Mouse (Mus musculus) liver, embryonic 11.5 days (tissue): ENCODE data around the gene Trmt1. TPM values are rescaled to one million over a fixed set of nuclear protein-coding genes. Genes with fewer than 3 reads are reported as not detected.
A peak's percentile ranks its signal among the peaks of the same experiment; 100 is the strongest.

Experiments used
- ATAC-seq: fragments of 200-750 bp; cut with Nextera tagmentation; replicated peaks from 2 replicates; pipeline ENCODE4 v1.8.0; 2017; ENCODE audit warnings: moderate number of reproducible peaks, mild to moderate bottlenecking, moderate TSS enrichment, moderate library complexity; ENCODE audit not compliant: low FRiP score
- DNase-seq: peaks from one replicate; pipeline ENCODE4 v3.0.0-alpha.2; 2017; ENCODE audit warnings: low spot score
- H3K27ac ChIP-seq: fragments of 300-500 bp; sonication (generic); 2 replicates; pipeline ENCODE4 v1.5.1; 2014; ENCODE audit warnings: mild to moderate bottlenecking, low read depth, low read length, control low read depth
- H3K27me3 ChIP-seq: fragments of 300-500 bp; sonication (generic); replicated peaks from 2 replicates; pipeline ENCODE4 v1.6.1; 2014; ENCODE audit warnings: low read length, mixed read lengths; ENCODE audit not compliant: control insufficient read depth, insufficient read depth
- H3K36me3 ChIP-seq: fragments of 300-500 bp; sonication (generic); 2 replicates; pipeline ENCODE4 v1.6.1; 2014; ENCODE audit warnings: mild to moderate bottlenecking, low read length, moderate library complexity, mixed read lengths; ENCODE audit not compliant: control insufficient read depth, insufficient read depth
- H3K4me1 ChIP-seq: fragments of 300-500 bp; sonication (generic); replicated peaks from 2 replicates; pipeline ENCODE4 v1.6.1; 2014; ENCODE audit warnings: low read length, mixed read lengths; ENCODE audit not compliant: control insufficient read depth, insufficient read depth
- H3K4me2 ChIP-seq: fragments of 300-500 bp; sonication (generic); 2 replicates; pipeline ENCODE4 v1.6.1; 2014; ENCODE audit warnings: mild to moderate bottlenecking, control low read depth, moderate library complexity
- H3K4me3 ChIP-seq: fragments of 300-500 bp; sonication (generic); 2 replicates; pipeline ENCODE4 v1.5.1; 2014; ENCODE audit warnings: low read depth, low read length, control low read depth
- H3K9ac ChIP-seq: fragments of 300-500 bp; sonication (generic); 2 replicates; pipeline ENCODE4 v1.6.1; 2014; ENCODE audit warnings: low read depth, low read length, control low read depth
- H3K9me3 ChIP-seq: fragments of 300-500 bp; sonication (generic); 2 replicates; pipeline ENCODE4 v1.6.1; 2016; ENCODE audit warnings: low read length, inconsistent platforms, mixed read lengths; ENCODE audit not compliant: control insufficient read depth
- WGBS: fragments of 180-500 bp; shearing (Covaris S2); extraction: QIAGEN DNeasy Blood & Tissue Kit; methylation state at CpG from one replicate; pipeline ENCODE4 v1.1.7; 2014; 5-methylcytosine and 5-hydroxymethylcytosine counted together
- polyA plus RNA-seq: library from polyadenylated mRNA; unstranded; fragments of >200 nt; fragmentation: Nextera tagmentation; extraction: Ambion mirVana; gene quantifications from 2 replicates; pipeline ENCODE4 v1.2.1, GENCODE M21; 2014

Trmt1 gene
- polyA plus RNA-seq, 1 experiment from 2014 or later: 95.6 TPM

DNA sequence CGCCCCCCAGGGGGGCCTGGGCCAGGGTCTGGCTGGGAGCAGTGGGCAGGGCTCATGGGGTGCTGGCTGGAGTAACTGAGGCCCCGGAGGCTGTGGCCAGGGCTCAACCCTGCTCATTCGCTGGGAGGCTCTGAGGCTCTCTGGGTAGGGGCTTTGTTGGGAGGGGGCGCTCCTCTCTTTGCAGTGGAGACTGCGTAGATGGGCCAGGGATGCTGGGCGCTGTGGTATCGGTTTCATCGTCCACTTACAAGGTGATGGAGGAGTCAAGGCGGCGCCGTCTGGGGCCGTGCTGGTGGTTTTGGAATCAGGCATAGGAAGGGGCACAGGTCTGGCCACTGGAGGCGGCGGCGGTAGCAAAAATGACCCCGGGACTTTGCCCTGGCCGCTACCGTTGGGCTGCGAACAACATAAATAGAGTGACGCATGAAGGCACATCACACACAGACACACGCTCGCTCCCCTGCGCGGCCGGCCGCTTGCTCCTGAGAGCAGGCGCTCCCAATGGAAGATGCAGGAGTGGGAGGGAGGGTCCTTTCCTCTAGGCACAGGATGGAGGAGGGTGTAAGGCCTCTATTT is 29.9 kb downstream of the Trmt1 start:
- H3K36me3 ChIP-seq: no peaks in the 10 kb centered on the region
- H3K27me3 ChIP-seq: peaks cover 61% of the 10 kb centered on the region
- no peak for ATAC-seq
- WGBS: 28% methylated on average over 27 of the region's 27 CpGs
- H3K4me2 ChIP-seq: peak overlapping the region; percentile 38
- peak overlapping the region; percentile 3; the same call in 1 of the 2 replicates for H3K9ac ChIP-seq
- no peaks in the 10 kb centered on the region for H3K9me3 ChIP-seq
- H3K27ac ChIP-seq: no peak overlapping the region
- DNase-seq: no peak
- H3K4me1 ChIP-seq: peaks cover 13% of the 10 kb centered on the region
- 0 out of 2 replicates have a peak overlapping the region, but pooled peaks have one; percentile 17 for H3K4me3 ChIP-seq

- DNase-seq (no peak), ATAC-seq (no peak)
- Histone ChIP-seq H3K36me3 (no peaks in the 10 kb centered on the region), H3K27me3 (peaks cover 58% of the 10 kb centered on the region), H3K9ac (no peak overlapping the region), H3K27ac (no peak overlapping the region), H3K4me3 (no peak overlapping the region), H3K4me1 (peaks cover 15% of the 10 kb centered on the region), H3K4me2 (no peak overlapping the region), H3K9me3 (no peaks in the 10 kb centered on the region)
- WGBS: 89% methylated on average over 11 of the region's 11 CpGs
Observed at GRCm38 (mm10) chr8:84716790-84717189, 30.7 kb downstream of the Trmt1 start.

GRCm38 (mm10) chr8:84718476-84718875 is 32.4 kb downstream of the Trmt1 start:
- Histone ChIP-seq H3K4me1 (peaks cover 21% of the 10 kb centered on the region), H3K36me3 (no peaks in the 10 kb centered on the region), H3K4me3 (no peak overlapping the region), H3K9ac (no peak overlapping the region), H3K27ac (no peak overlapping the region), H3K4me2 (no peak overlapping the region), H3K9me3 (no peaks in the 10 kb centered on the region), H3K27me3 (peaks cover 52% of the 10 kb centered on the region)
- DNase-seq (no peak), ATAC-seq (no peak)
- 85% methylated on average over 5 of the region's 5 CpGs for WGBS

- peaks cover 28% of the 10 kb centered on the region for H3K4me1 ChIP-seq
- peaks cover 46% of the 10 kb centered on the region for H3K27me3 ChIP-seq
- H3K9me3 ChIP-seq: no peaks in the 10 kb centered on the region
- 71% methylated on average over 5 of the region's 5 CpGs for WGBS
- ATAC-seq (no peak), DNase-seq (no peak)
- H3K4me3 ChIP-seq: no peak overlapping the region
- no peak overlapping the region for H3K9ac ChIP-seq
- no peak overlapping the region for H3K4me2 ChIP-seq
- no peak overlapping the region for H3K27ac ChIP-seq
- no peaks in the 10 kb centered on the region for H3K36me3 ChIP-seq
Observed at GRCm38 (mm10) chr8:84718959-84719690, 33.0 kb downstream of the Trmt1 start.

- H3K4me3 ChIP-seq: peak overlapping the region; percentile 48
- ATAC-seq: 0 out of 2 replicates have a peak, but pooled peaks have one; percentile 4
- peak overlapping the region; percentile 75 for H3K4me2 ChIP-seq
- no peak for DNase-seq
- no peaks in the 10 kb centered on the region for H3K9me3 ChIP-seq
- H3K4me1 ChIP-seq: peaks cover 59% of the 10 kb centered on the region
- peak overlapping the region; percentile 73 for H3K9ac ChIP-seq
- WGBS: 54% methylated on average over 6 of the region's 6 CpGs
- H3K36me3 ChIP-seq: no peaks in the 10 kb centered on the region; the same call in 1 of the 2 replicates
- peak overlapping the region; percentile 91 for H3K27ac ChIP-seq
- H3K27me3 ChIP-seq: peaks cover 18% of the 10 kb centered on the region
Observed at GRCm38 (mm10) chr8:84722530-84722849, 36.4 kb downstream of the Trmt1 start.

- peak; percentile 89 for ATAC-seq
Observed at GRCm38 (mm10) chr8:84722850-84723570, 36.9 kb downstream of the Trmt1 start, which contains the start of gene G430095P16Rik. G430095P16Rik (plus strand) TSS chr8:84723007.

DNA sequence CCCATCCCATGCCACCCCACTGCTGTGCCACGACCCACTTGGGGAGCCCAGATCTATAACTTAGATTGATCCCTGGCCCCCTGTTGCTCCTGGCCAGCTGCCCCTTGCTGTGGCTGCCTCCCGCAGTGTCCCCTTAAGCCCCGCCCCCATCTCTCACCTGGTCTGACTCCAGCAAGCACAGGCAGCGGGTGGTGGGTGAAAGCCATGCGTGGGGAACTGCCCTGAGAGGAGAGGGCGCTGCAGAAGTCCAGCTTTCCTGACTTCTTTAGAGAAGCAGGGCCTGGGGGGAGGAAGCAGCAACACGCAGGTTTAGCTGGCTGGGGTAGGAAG is 37.4 kb downstream of the Trmt1 start:
- 15% methylated on average over 7 of the region's 7 CpGs for WGBS
- no peaks in the 10 kb centered on the region; the same call in 1 of the 2 replicates for H3K36me3 ChIP-seq
- peak overlapping the region; percentile 75 for H3K4me2 ChIP-seq
- peak; percentile 53 for ATAC-seq
- peak overlapping the region; percentile 48 for H3K4me3 ChIP-seq
- peak overlapping the region; percentile 73 for H3K9ac ChIP-seq
- no peaks in the 10 kb centered on the region for H3K9me3 ChIP-seq
- peaks cover 66% of the 10 kb centered on the region for H3K4me1 ChIP-seq
- DNase-seq: no peak
- peak overlapping the region; percentile 91 for H3K27ac ChIP-seq
- H3K27me3 ChIP-seq: peaks cover 11% of the 10 kb centered on the region

More at GRCm38 (mm10) chr8:84722850-84723570, 36.9 kb downstream of the Trmt1 start, which contains the start of gene G430095P16Rik:
- H3K4me3 ChIP-seq: peak within 1 kb of the TSS; percentile 48
- no peak for DNase-seq
- peak within 1 kb of the TSS; percentile 73 for H3K9ac ChIP-seq
- peak within 1 kb of the TSS; percentile 75 for H3K4me2 ChIP-seq
- no peaks in the 10 kb centered on the region; the same call in 1 of the 2 replicates for H3K36me3 ChIP-seq
- peaks cover 61% of the 10 kb centered on the region for H3K4me1 ChIP-seq
- H3K9me3 ChIP-seq: no peaks in the 10 kb centered on the region
- H3K27me3 ChIP-seq: peaks cover 12% of the 10 kb centered on the region
- WGBS: 10% methylated on average over 10 of the region's 10 CpGs
- peak within 1 kb of the TSS; percentile 91 for H3K27ac ChIP-seq

- H3K4me2 ChIP-seq: peak overlapping the region; percentile 75
Observed at GRCm38 (mm10) chr8:84724683-84725082, 38.6 kb downstream of the Trmt1 start.

More at GRCm38 (mm10) chr8:84724683-84725082, 38.6 kb downstream of the Trmt1 start:
- Histone ChIP-seq H3K9ac (peak overlapping the region; percentile 73), H3K9me3 (no peaks in the 10 kb centered on the region), H3K27ac (peak overlapping the region; percentile 91), H3K4me1 (peaks cover 78% of the 10 kb centered on the region), H3K36me3 (no peaks in the 10 kb centered on the region; the same call in 1 of the 2 replicates), H3K27me3 (peaks cover 10% of the 10 kb centered on the region), H3K4me3 (peak overlapping the region; percentile 48)
- 49% methylated on average over 9 of the region's 9 CpGs for WGBS
- ATAC-seq (peak; percentile 61), DNase-seq (peak; percentile 34)
